Mouse (Mus musculus): Measurements from ENCODE around the gene Tmem14c. TPM values are rescaled to one million over a fixed set of nuclear protein-coding genes. Genes with fewer than 3 reads are reported as not detected.

Tmem14c gene
- polyA plus RNA-seq, 1 experiment, result 201 TPM

- no peaks in the 10 kb centered on the region for H3K27me3 ChIP-seq (ENCODE audit: control insufficient read depth, insufficient read depth, insufficient read length)
- no peaks in the 10 kb centered on the region for H3K79me2 ChIP-seq (ENCODE audit: control insufficient read depth, insufficient read depth)
- H3K4me2 ChIP-seq (ENCODE audit: low read depth), result no peak overlapping the region
- no peak overlapping the region for H3K4me3 ChIP-seq
- no peaks in the 10 kb centered on the region for H3K36me3 ChIP-seq (ENCODE audit: control insufficient read depth, insufficient read depth)
- TF ChIP-seq TCF3 (IDR thresholded peaks at IDR 0.05; ENCODE audit: insufficient read length, low read depth) (no peak), MAX (IDR thresholded peaks at IDR 0.05; ENCODE audit: low read depth) (no peak), MYOD1 (IDR thresholded peaks at IDR 0.05; ENCODE audit: control insufficient read depth in 1 of 3, insufficient read length in 2 of 3, low read depth in 2 of 3) (no peak), CEBPB (IDR thresholded peaks at IDR 0.05; ENCODE audit: insufficient read depth, poor library complexity, severe bottlenecking) (no peak), SRF (IDR thresholded peaks at IDR 0.05; ENCODE audit: control insufficient read depth, insufficient read length, low read depth) (no peak), POLR2AphosphoS2 (IDR thresholded peaks at IDR 0.05; ENCODE audit: insufficient read length, low read depth) (no peak), MYOG (IDR thresholded peaks at IDR 0.05; ENCODE audit: control insufficient read depth in 1 of 3, insufficient read depth in 1 of 3, insufficient read length in 2 of 3, low read depth in 2 of 3) (no peak), E2F4 (IDR thresholded peaks at IDR 0.05; ENCODE audit: insufficient read depth) (no peak), TCF12 (IDR thresholded peaks at IDR 0.05; ENCODE audit: insufficient read depth, poor library complexity, severe bottlenecking) (no peak), USF1 (IDR thresholded peaks at IDR 0.05; ENCODE audit: low read depth) (no peak)
- no peak overlapping the region for H3ac ChIP-seq (ENCODE audit: control insufficient read depth, insufficient read length)
Observed at GRCm38 (mm10) chr13:40971831-40972230, 44.3 kb upstream of the Tmem14c start.

GRCm38 (mm10) chr13:40972976-40973375, 43.1 kb upstream of the Tmem14c start:
- Histone ChIP-seq H3K79me2 (ENCODE audit: control insufficient read depth, insufficient read depth) (no peaks in the 10 kb centered on the region), H3K27me3 (ENCODE audit: control insufficient read depth, insufficient read depth, insufficient read length) (no peaks in the 10 kb centered on the region), H3K36me3 (ENCODE audit: control insufficient read depth, insufficient read depth) (no peaks in the 10 kb centered on the region), H3K4me3 (no peak overlapping the region), H3ac (ENCODE audit: control insufficient read depth, insufficient read length) (no peak overlapping the region), H3K4me2 (ENCODE audit: low read depth) (no peak overlapping the region)
- TF ChIP-seq REST (IDR thresholded peaks at IDR 0.05; ENCODE audit: insufficient read depth, insufficient read length) (no peak), MYOD1 (IDR thresholded peaks at IDR 0.05; ENCODE audit: control insufficient read depth in 1 of 3, insufficient read length in 2 of 3, low read depth in 2 of 3) (no peak), POLR2AphosphoS2 (IDR thresholded peaks at IDR 0.05; ENCODE audit: insufficient read length, low read depth) (no peak), TCF12 (IDR thresholded peaks at IDR 0.05; ENCODE audit: insufficient read depth, poor library complexity, severe bottlenecking) (no peak), CEBPB (IDR thresholded peaks at IDR 0.05; ENCODE audit: insufficient read depth, poor library complexity, severe bottlenecking) (no peak), USF1 (IDR thresholded peaks at IDR 0.05; ENCODE audit: low read depth) (no peak), E2F4 (IDR thresholded peaks at IDR 0.05; ENCODE audit: insufficient read depth) (no peak), SRF (IDR thresholded peaks at IDR 0.05; ENCODE audit: control insufficient read depth, insufficient read length, low read depth) (no peak), POLR2A (IDR thresholded peaks at IDR 0.05; ENCODE audit: insufficient read length, low read depth) (no peak), TCF3 (IDR thresholded peaks at IDR 0.05; ENCODE audit: insufficient read length, low read depth) (no peak), MYOG (IDR thresholded peaks at IDR 0.05; ENCODE audit: control insufficient read depth in 1 of 3, insufficient read depth in 1 of 3, insufficient read length in 2 of 3, low read depth in 2 of 3) (no peak), MAX (IDR thresholded peaks at IDR 0.05; ENCODE audit: low read depth) (no peak)

GRCm38 (mm10) chr13:40977609-40978008, 38.5 kb upstream of the Tmem14c start:
- H3K27me3 ChIP-seq (ENCODE audit: control insufficient read depth, insufficient read depth, insufficient read length), result no peaks in the 10 kb centered on the region
- no peaks in the 10 kb centered on the region for H3K36me3 ChIP-seq (ENCODE audit: control insufficient read depth, insufficient read depth)
- no peak overlapping the region for H3K4me3 ChIP-seq
- no peak overlapping the region for H3ac ChIP-seq (ENCODE audit: control insufficient read depth, insufficient read length)
- H3K79me2 ChIP-seq (ENCODE audit: control insufficient read depth, insufficient read depth), result no peaks in the 10 kb centered on the region
- no peak for TF ChIP-seq POLR2A (IDR thresholded peaks at IDR 0.05; ENCODE audit: insufficient read length, low read depth)
- no peak for TF ChIP-seq TCF12 (IDR thresholded peaks at IDR 0.05; ENCODE audit: insufficient read depth, poor library complexity, severe bottlenecking)
- TF ChIP-seq USF1 (IDR thresholded peaks at IDR 0.05; ENCODE audit: low read depth), result no peak
- no peak for TF ChIP-seq SRF (IDR thresholded peaks at IDR 0.05; ENCODE audit: control insufficient read depth, insufficient read length, low read depth)
- TF ChIP-seq E2F4 (IDR thresholded peaks at IDR 0.05; ENCODE audit: insufficient read depth), result no peak
- TF ChIP-seq MAX (IDR thresholded peaks at IDR 0.05; ENCODE audit: low read depth), result no peak
- TF ChIP-seq MYOG (IDR thresholded peaks at IDR 0.05; ENCODE audit: control insufficient read depth in 1 of 3, insufficient read depth in 1 of 3, insufficient read length in 2 of 3, low read depth in 2 of 3), result no peak
- TF ChIP-seq REST (IDR thresholded peaks at IDR 0.05; ENCODE audit: insufficient read depth, insufficient read length), result no peak
- no peak for TF ChIP-seq POLR2AphosphoS2 (IDR thresholded peaks at IDR 0.05; ENCODE audit: insufficient read length, low read depth)
- no peak overlapping the region for H3K4me2 ChIP-seq (ENCODE audit: low read depth)

DNA sequence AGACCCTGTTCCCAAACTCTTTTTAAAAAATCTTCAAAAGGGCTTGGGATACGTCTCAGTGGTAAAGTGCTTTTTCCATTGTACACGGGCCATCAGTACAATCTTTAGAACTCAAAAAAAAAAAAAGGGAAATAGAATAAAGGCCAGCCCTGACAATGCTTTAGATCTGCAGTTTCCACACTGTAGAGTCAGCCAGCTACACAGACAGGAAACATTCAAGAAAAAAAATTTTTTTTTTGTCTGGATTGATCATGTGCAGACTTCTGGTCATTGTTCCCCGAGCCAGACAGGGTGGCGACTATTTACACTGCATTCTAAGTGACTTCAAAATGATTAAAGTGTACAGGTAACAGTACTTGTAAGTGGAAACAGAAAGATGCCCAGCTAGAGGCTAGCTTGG, 37.4 kb upstream of the Tmem14c start:
- H3K36me3 ChIP-seq (ENCODE audit: control insufficient read depth, insufficient read depth), result no peaks in the 10 kb centered on the region
- TF ChIP-seq MAX (IDR thresholded peaks at IDR 0.05; ENCODE audit: low read depth) (no peak), POLR2AphosphoS2 (IDR thresholded peaks at IDR 0.05; ENCODE audit: insufficient read length, low read depth) (no peak), E2F4 (IDR thresholded peaks at IDR 0.05; ENCODE audit: insufficient read depth) (no peak), CEBPB (IDR thresholded peaks at IDR 0.05; ENCODE audit: insufficient read depth, poor library complexity, severe bottlenecking) (no peak), SRF (IDR thresholded peaks at IDR 0.05; ENCODE audit: control insufficient read depth, insufficient read length, low read depth) (no peak), MYOD1 (IDR thresholded peaks at IDR 0.05; ENCODE audit: control insufficient read depth in 1 of 3, insufficient read length in 2 of 3, low read depth in 2 of 3) (no peak), TCF12 (IDR thresholded peaks at IDR 0.05; ENCODE audit: insufficient read depth, poor library complexity, severe bottlenecking) (no peak), POLR2A (IDR thresholded peaks at IDR 0.05; ENCODE audit: insufficient read length, low read depth) (no peak)
- H3K4me2 ChIP-seq (ENCODE audit: low read depth), result no peak overlapping the region
- no peaks in the 10 kb centered on the region for H3K79me2 ChIP-seq (ENCODE audit: control insufficient read depth, insufficient read depth)
- no peaks in the 10 kb centered on the region for H3K27me3 ChIP-seq (ENCODE audit: control insufficient read depth, insufficient read depth, insufficient read length)
- H3ac ChIP-seq (ENCODE audit: control insufficient read depth, insufficient read length), result no peak overlapping the region
- no peak overlapping the region for H3K4me3 ChIP-seq

GRCm38 (mm10) chr13:40979321-40979720, 36.8 kb upstream of the Tmem14c start:
- TF ChIP-seq TCF3 (IDR thresholded peaks at IDR 0.05; ENCODE audit: insufficient read length, low read depth) (no peak), POLR2A (IDR thresholded peaks at IDR 0.05; ENCODE audit: insufficient read length, low read depth) (no peak), MAX (IDR thresholded peaks at IDR 0.05; ENCODE audit: low read depth) (no peak), MYOG (IDR thresholded peaks at IDR 0.05; ENCODE audit: control insufficient read depth in 1 of 3, insufficient read depth in 1 of 3, insufficient read length in 2 of 3, low read depth in 2 of 3) (no peak), REST (IDR thresholded peaks at IDR 0.05; ENCODE audit: insufficient read depth, insufficient read length) (no peak), TCF12 (IDR thresholded peaks at IDR 0.05; ENCODE audit: insufficient read depth, poor library complexity, severe bottlenecking) (no peak), MYOD1 (IDR thresholded peaks at IDR 0.05; ENCODE audit: control insufficient read depth in 1 of 3, insufficient read length in 2 of 3, low read depth in 2 of 3) (no peak), SRF (IDR thresholded peaks at IDR 0.05; ENCODE audit: control insufficient read depth, insufficient read length, low read depth) (no peak)
- no peaks in the 10 kb centered on the region for H3K79me2 ChIP-seq (ENCODE audit: control insufficient read depth, insufficient read depth)
- H3K4me2 ChIP-seq (ENCODE audit: low read depth), result no peak overlapping the region
- no peaks in the 10 kb centered on the region for H3K36me3 ChIP-seq (ENCODE audit: control insufficient read depth, insufficient read depth)
- no peaks in the 10 kb centered on the region for H3K27me3 ChIP-seq (ENCODE audit: control insufficient read depth, insufficient read depth, insufficient read length)
- no peak overlapping the region for H3ac ChIP-seq (ENCODE audit: control insufficient read depth, insufficient read length)
- no peak overlapping the region for H3K4me3 ChIP-seq

All from myocyte (in vitro differentiated cells).